Mouse (Mus musculus): ENCODE measurements around the gene Tbl1xr1. TPM values are rescaled to one million over a fixed set of nuclear protein-coding genes. Genes with fewer than 3 reads are reported as not detected.

Gene Tbl1xr1
- 10 to 100 TPM; 24.4 to 29.1 (median 27.5) TPM for polyA plus RNA-seq (2017; shearing (Covaris generic))

- ATAC-seq = peak; percentile 63
Observed at GRCm38 (mm10) chr3:22076561-22076935, at the start of gene Tbl1xr1. Gene Tbl1xr1 (plus strand): TSS chr3:22076652.

- ATAC-seq = no peak
Observed at GRCm38 (mm10) chr3:22038004-22038403, 38.4 kb upstream of the Tbl1xr1 start.

- no peak for ATAC-seq
Observed at GRCm38 (mm10) chr3:22039036-22039795, 37.2 kb upstream of the Tbl1xr1 start.

- ATAC-seq = peak; percentile 97
Observed at GRCm38 (mm10) chr3:22040627-22041026, 35.8 kb upstream of the Tbl1xr1 start.

GRCm38 (mm10) chr3:22047203-22047602, 29.2 kb upstream of the Tbl1xr1 start:
- ATAC-seq = no peak

- no peak for ATAC-seq
Observed at GRCm38 (mm10) chr3:22056664-22057328, 19.7 kb upstream of the Tbl1xr1 start.

- no peak for ATAC-seq
Observed at GRCm38 (mm10) chr3:22058206-22058804, 18.1 kb upstream of the Tbl1xr1 start.

GRCm38 (mm10) chr3:22061163-22061562, 15.3 kb upstream of the Tbl1xr1 start:
- ATAC-seq = no peak

GRCm38 (mm10) chr3:22068621-22069020, 7.8 kb upstream of the Tbl1xr1 start:
- no peak for ATAC-seq

GRCm38 (mm10) chr3:22073916-22074315, 2.5 kb upstream of the Tbl1xr1 start:
- ATAC-seq = no peak

- peak; percentile 16 for ATAC-seq
Observed at GRCm38 (mm10) chr3:22074591-22075294, 1.7 kb upstream of the Tbl1xr1 start.

- no peak for ATAC-seq
Observed at GRCm38 (mm10) chr3:22075517-22075886, 950 bp upstream of the Tbl1xr1 start.

GRCm38 (mm10) chr3:22075887-22076560, 428 bp upstream of the Tbl1xr1 start:
- ATAC-seq = peak; percentile 63

- peak; percentile 18 for ATAC-seq
Observed at GRCm38 (mm10) chr3:22076936-22077656, 644 bp downstream of the Tbl1xr1 start.

- ATAC-seq = no peak
Observed at GRCm38 (mm10) chr3:22077657-22078475, 1.4 kb downstream of the Tbl1xr1 start.

- no peak for ATAC-seq
Observed at GRCm38 (mm10) chr3:22078529-22078928, 2.1 kb downstream of the Tbl1xr1 start.

GRCm38 (mm10) chr3:22081869-22082268, 5.4 kb downstream of the Tbl1xr1 start:
- no peak for ATAC-seq

GRCm38 (mm10) chr3:22082823-22083222, 6.4 kb downstream of the Tbl1xr1 start:
- no peak for ATAC-seq

- no peak for ATAC-seq
Observed at GRCm38 (mm10) chr3:22084222-22084996, 8.0 kb downstream of the Tbl1xr1 start.

- ATAC-seq = peak; percentile 63
Observed at GRCm38 (mm10) chr3:22089825-22090224, 13.4 kb downstream of the Tbl1xr1 start.

All from inflammation-experienced regulatory T-cells, adult 6 months (primary cell).